Mouse (Mus musculus) lung, adult 2 months (tissue): ENCODE results near the gene Cacna1i.

Experiments
- CTCF ChIP-seq: fragments of 200-500 bp; IDR thresholded peaks from 2 replicates; pipeline ENCODE4 v1.5.1; 2011; ENCODE audit warnings: mild to moderate bottlenecking, low read length, control low read depth; ENCODE audit not compliant: insufficient read depth
- POLR2A ChIP-seq: fragments of 200-500 bp; IDR thresholded peaks from 2 replicates; pipeline ENCODE4 v1.6.1; 2011; ENCODE audit warnings: low read depth, mild to moderate bottlenecking, control low read depth, low read length, borderline replicate concordance; ENCODE audit errors: extremely low read depth

DNA sequence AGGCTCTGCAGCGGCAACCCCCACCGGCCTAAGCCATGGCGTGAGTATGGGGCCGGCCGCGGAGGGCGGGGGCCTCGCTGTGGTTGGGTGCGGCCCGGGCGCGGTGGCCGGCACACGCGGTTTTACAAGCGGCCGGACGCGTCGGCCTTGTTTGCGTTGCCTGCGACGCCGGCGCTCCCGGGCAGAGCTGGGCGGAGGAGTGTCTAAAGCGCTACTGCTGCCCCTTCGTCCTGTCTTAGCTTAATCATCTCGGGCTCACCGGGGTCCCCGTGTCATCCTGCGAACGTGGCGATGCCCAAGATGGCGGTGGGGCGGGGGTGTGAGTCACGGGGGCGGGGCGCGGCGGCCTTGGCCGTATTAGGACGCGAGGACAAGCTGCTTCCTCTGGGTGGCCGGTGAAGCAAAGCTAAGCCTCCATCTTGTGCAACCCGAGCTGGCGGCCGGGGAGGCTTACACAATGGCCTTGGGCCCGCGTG is 31.4 kb upstream of the Cacna1i start:
- no peak for TF ChIP-seq CTCF
- TF ChIP-seq POLR2A: no peak; the same call in 1 of the 2 replicates
